Mouse (Mus musculus) cerebellum, adult 8-10 months (tissue): ENCODE data around the gene Hnrnph1.
A peak's percentile ranks its signal among the peaks of the same experiment; 100 is the strongest.

Experiments used
- DNase-seq: peaks from one replicate; pipeline ENCODE4 v3.0.0; 2022

Hnrnph1 gene

GRCm38 (mm10) chr11:50415563-50416241, 38.9 kb downstream of the Hnrnph1 start:
- DNase-seq = no peak

GRCm38 (mm10) chr11:50417856-50418255, 41.1 kb downstream of the Hnrnph1 start:
- DNase-seq = no peak

GRCm38 (mm10) chr11:50421461-50421860, 44.7 kb downstream of the Hnrnph1 start:
- DNase-seq = no peak

- DNase-seq = peak; percentile 25
These were observed 45.4 kb downstream of the Hnrnph1 start for GRCm38 (mm10) chr11:50421934-50422780.

GRCm38 (mm10) chr11:50426056-50426455, 49.3 kb downstream of the Hnrnph1 start:
- no peak for DNase-seq

GRCm38 (mm10) chr11:50430277-50431133, 53.7 kb downstream of the Hnrnph1 start, which contains the start of gene Rufy1:
Gene Rufy1, minus strand, starts transcription at chr11:50431125.
- DNase-seq = peak; percentile 88

- DNase-seq = no peak
These were observed 54.6 kb downstream of the Hnrnph1 start for GRCm38 (mm10) chr11:50431134-50432068.

GRCm38 (mm10) chr11:50432069-50432440, 55.3 kb downstream of the Hnrnph1 start:
- no peak for DNase-seq

GRCm38 (mm10) chr11:50432896-50433295, 56.1 kb downstream of the Hnrnph1 start:
- DNase-seq = no peak
